Mouse (Mus musculus): ENCODE measurements at regions not wholly inside any gene's neighbourhood (a gene's known extent, or its start where the extent isn't known, plus 50 kb on each side); places are given as distances from the start of the nearest gene placed in this dataset.

- TF ChIP-seq CTCF (conservative IDR thresholded peaks at IDR 0.05; ENCODE audit: low read length) (no peak), POU5F1 (IDR thresholded peaks at IDR 0.05; ENCODE audit: borderline replicate concordance, low read length) (no peak)
These were observed 90.2 kb downstream of the Nhlrc3 start for GRCm38 (mm10) chr3:53372887-53373286.

Data from E14TG2a.4 (cell line).